Mouse (Mus musculus): ENCODE data around the gene Olfr1378.

DNA sequence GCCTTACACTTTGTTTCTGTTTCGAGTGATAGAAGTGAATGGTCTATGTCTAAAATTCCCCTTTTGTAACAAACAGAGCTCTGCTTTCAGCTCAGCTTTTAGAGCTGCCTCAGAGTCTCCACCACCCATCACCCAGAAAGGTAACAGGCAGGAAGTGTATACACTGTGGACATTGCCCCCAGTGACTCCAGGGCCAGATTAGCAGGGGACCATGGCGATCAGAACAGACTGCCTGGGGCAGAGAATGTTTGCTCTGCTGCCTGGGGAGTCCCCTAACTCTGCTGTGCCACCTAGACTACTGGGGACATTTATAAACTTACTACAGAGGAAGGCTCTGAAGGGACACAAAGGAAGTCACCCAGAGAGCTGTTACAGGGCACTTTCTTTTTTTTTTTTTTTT lies 50.0 kb downstream of the Olfr1378 start:
- TF ChIP-seq CTCF (IDR thresholded peaks at IDR 0.05; ENCODE audit: borderline replicate concordance, insufficient read depth, low read length) (no peak), POLR2A (IDR thresholded peaks at IDR 0.05; ENCODE audit: low read depth, low read length) (no peak)

Measured in embryonic fibroblast, embryonic 13.5 days (primary cell).